8 mouse cellular contexts compared by ENCODE assay signal in genomic region chr4:108619165-108619564, GRCm38 (mm10). TPM values are rescaled to one million over a fixed set of nuclear protein-coding genes. Genes with fewer than 3 reads are reported as not detected.
DNase-seq lines count a peak whose midpoint lies in the region; ATAC-seq and TF ChIP-seq lines count a peak whose summit lies in the region.

No protein-coding gene starts in this region.

- peak overlapping the region; percentile 83 for H3K4me2 ChIP-seq in forebrain, embryonic 15.5 days (replicated peaks)
- H3K4me2 ChIP-seq in midbrain, embryonic 13.5 days (replicated peaks), result peak overlapping the region; percentile 83

- no peaks in the 10 kb centered on the region; the same call in 1 of the 2 replicates for H3K36me3 ChIP-seq in forebrain, embryonic 15.5 days
- peaks cover 45% of the 10 kb centered on the region for H3K36me3 ChIP-seq in limb, embryonic 10.5 days
- H3K36me3 ChIP-seq in midbrain, embryonic 13.5 days, result peaks cover 3% of the 10 kb centered on the region

- H3K27me3 ChIP-seq in forebrain, embryonic 15.5 days, result no peaks in the 10 kb centered on the region
- H3K27me3 ChIP-seq in limb, embryonic 10.5 days (ENCODE audit: low read depth, poor library complexity, severe bottlenecking), result no peaks in the 10 kb centered on the region
- no peaks in the 10 kb centered on the region for H3K27me3 ChIP-seq in midbrain, embryonic 13.5 days

- H3K4me1 ChIP-seq in forebrain, embryonic 15.5 days, result peaks cover 20% of the 10 kb centered on the region
- peaks cover 16% of the 10 kb centered on the region for H3K4me1 ChIP-seq in limb, embryonic 10.5 days
- peaks cover 18% of the 10 kb centered on the region for H3K4me1 ChIP-seq in midbrain, embryonic 13.5 days (replicated peaks)

- peak overlapping the region; percentile 84 for H3K4me3 ChIP-seq in forebrain, embryonic 15.5 days
- peak overlapping the region; percentile 80 for H3K4me3 ChIP-seq in limb, embryonic 10.5 days
- H3K4me3 ChIP-seq in midbrain, embryonic 13.5 days (replicated peaks), result peak overlapping the region; percentile 77

- peak; percentile 26 for DNase-seq in ovary, postnatal 36 days (ENCODE audit: low spot score)
- DNase-seq in ovary, postnatal 10 days (ENCODE audit: low spot score), result no peak
- peak; percentile 67 for DNase-seq in brain, embryonic 14.5 days (ENCODE audit: low read depth)
- DNase-seq in limb, embryonic 10.5 days (ENCODE audit: low spot score), result no peak
- DNase-seq in left cerebral cortex, adult 11 months (ENCODE audit: low spot score), result no peak
- DNase-seq in spleen, adult 12 weeks (ENCODE audit: low spot score), result no peak

- no peak for TF ChIP-seq POLR2A in brain, embryonic 14.5 days (IDR thresholded peaks at IDR 0.05; ENCODE audit: borderline replicate concordance, extremely low read depth, insufficient read depth, insufficient read length, poor library complexity, severe bottlenecking)

- no peak for TF ChIP-seq CTCF in brain, embryonic 14.5 days (IDR thresholded peaks at IDR 0.05; ENCODE audit: borderline replicate concordance, extremely low read depth, insufficient read depth, insufficient read length)

- H3K27ac ChIP-seq in forebrain, embryonic 15.5 days (replicated peaks), result peak overlapping the region; percentile 91
- H3K27ac ChIP-seq in limb, embryonic 10.5 days, result peak overlapping the region; percentile 96
- peak overlapping the region; percentile 92 for H3K27ac ChIP-seq in midbrain, embryonic 13.5 days

- peak; percentile 52 for ATAC-seq in forebrain, embryonic 15.5 days (replicated peaks)
- ATAC-seq in midbrain, embryonic 13.5 days, result peak; percentile 72

- H3K9me3 ChIP-seq in forebrain, embryonic 15.5 days, result no peaks in the 10 kb centered on the region
- H3K9me3 ChIP-seq in limb, embryonic 10.5 days (replicated peaks), result no peaks in the 10 kb centered on the region
- H3K9me3 ChIP-seq in midbrain, embryonic 13.5 days, result no peaks in the 10 kb centered on the region

- under 1% methylated on average over 10 of the region's 10 CpGs for WGBS in forebrain, embryonic 15.5 days
- WGBS in limb, embryonic 10.5 days, result 5% methylated on average over 10 of the region's 10 CpGs
- WGBS in midbrain, embryonic 13.5 days, result 1% methylated on average over 10 of the region's 10 CpGs

- H3K9ac ChIP-seq in forebrain, embryonic 15.5 days (replicated peaks), result peak overlapping the region; percentile 98
- peak overlapping the region; percentile 91 for H3K9ac ChIP-seq in midbrain, embryonic 13.5 days (replicated peaks)

RNA-seq across cellular contexts. Expression of gene Cc2d1b, which starts 0.6 kb away (rescaled TPM):
- polyA plus RNA-seq in brain, embryonic 14.5 days (2012; rRNA removed), result 50.4 and 52.8 TPM in 2 replicates
- 21.6 and 21.8 TPM in 2 replicates for polyA plus RNA-seq in forebrain, embryonic 15.5 days (2015; fragmentation: Nextera tagmentation; extraction: Ambion mirVana)
- polyA plus RNA-seq in limb, embryonic 10.5 days (2016; fragmentation: Nextera tagmentation; extraction: Ambion mirVana), result 28.9 and 31.2 TPM in 2 replicates
- polyA plus RNA-seq in midbrain, embryonic 13.5 days (2015; fragmentation: Nextera tagmentation; extraction: Ambion mirVana), result 19.7 and 20.5 TPM in 2 replicates

RNA-seq across cellular contexts. Expression of gene Orc1, which starts 39.9 kb away (rescaled TPM):
- polyA plus RNA-seq in brain, embryonic 14.5 days (2012; rRNA removed), result 1.6 and 3.0 TPM in 2 replicates
- 2.8 and 3.1 TPM in 2 replicates for polyA plus RNA-seq in forebrain, embryonic 15.5 days (2015; fragmentation: Nextera tagmentation; extraction: Ambion mirVana)
- polyA plus RNA-seq in limb, embryonic 10.5 days (2016; fragmentation: Nextera tagmentation; extraction: Ambion mirVana), result 30.4 and 31.1 TPM in 2 replicates
- 3.5 and 4.1 TPM in 2 replicates for polyA plus RNA-seq in midbrain, embryonic 13.5 days (2015; fragmentation: Nextera tagmentation; extraction: Ambion mirVana)

RNA-seq across cellular contexts. Expression of gene Prpf38a, which starts 40.0 kb away (rescaled TPM):
- polyA plus RNA-seq in brain, embryonic 14.5 days (2012; rRNA removed), result 45.4 and 46.6 TPM in 2 replicates
- 96.9 and 99.9 TPM in 2 replicates for polyA plus RNA-seq in forebrain, embryonic 15.5 days (2015; fragmentation: Nextera tagmentation; extraction: Ambion mirVana)
- polyA plus RNA-seq in limb, embryonic 10.5 days (2016; fragmentation: Nextera tagmentation; extraction: Ambion mirVana), result 126 and 132 TPM in 2 replicates
- polyA plus RNA-seq in midbrain, embryonic 13.5 days (2015; fragmentation: Nextera tagmentation; extraction: Ambion mirVana), result 93.4 and 104 TPM in 2 replicates

Comparison
In these comparisons a context has a peak if more than half of its experiments do, and no peak if none do; other contexts are left out.
1. DNase-seq: peak in ovary, postnatal 36 days (single experiment) and brain, embryonic 14.5 days (single experiment); none in ovary, postnatal 10 days (single experiment), limb, embryonic 10.5 days (single experiment), left cerebral cortex, adult 11 months (single experiment) and spleen, adult 12 weeks (single experiment).
2. Peak in every context shown above with its lines, with median percentiles within 50 percentile points of each other: H3K27ac ChIP-seq and H3K4me3 ChIP-seq.